Mouse (Mus musculus): ENCODE results near the gene Asic4. TPM values are rescaled to one million over a fixed set of nuclear protein-coding genes. Genes with fewer than 3 reads are reported as not detected.

Gene Asic4
- total and polyA plus RNA-seq, 3 experiments, result not detected

GRCm38 (mm10) chr1:75440661-75441060 lies 9.6 kb upstream of the Asic4 start:
- TF ChIP-seq EP300 (IDR thresholded peaks at IDR 0.05; ENCODE audit: insufficient read depth, low read depth, low read length), result no peak
- TF ChIP-seq CTCF (IDR thresholded peaks at IDR 0.05), result no peak
- no peak for TF ChIP-seq POLR2A (IDR thresholded peaks at IDR 0.05; ENCODE audit: insufficient read depth, low read depth, low read length)
- H3K27ac ChIP-seq, result no peak overlapping the region

GRCm38 (mm10) chr1:75441471-75441996 lies 8.7 kb upstream of the Asic4 start:
- H3K4me3 ChIP-seq, result no peak overlapping the region

More at GRCm38 (mm10) chr1:75440661-75441060, 9.6 kb upstream of the Asic4 start:
- no peak overlapping the region for H3K9ac ChIP-seq (ENCODE audit: low read depth, low read length)
- no peaks in the 10 kb centered on the region for H3K79me2 ChIP-seq (replicated peaks; ENCODE audit: control insufficient read depth, insufficient read depth, low read length)
- H3K36me3 ChIP-seq (ENCODE audit: control insufficient read depth, insufficient read depth, low read length), result no peaks in the 10 kb centered on the region
- intact Hi-C loops (cut with DNase I), result no loop called here
- peaks cover under 1% of the 10 kb centered on the region for H3K4me1 ChIP-seq (ENCODE audit: control insufficient read depth, insufficient read depth, low read length)
- H3K4me3 ChIP-seq, result no peak overlapping the region
- 95% methylated on average over 7 of the region's 7 CpGs for WGBS
- no peaks in the 10 kb centered on the region for H3K27me3 ChIP-seq (ENCODE audit: control insufficient read depth, insufficient read depth, low read length)
- DNase-seq, result no peak

GRCm38 (mm10) chr1:75442171-75442570 lies 8.1 kb upstream of the Asic4 start:
- no peak overlapping the region for H3K9ac ChIP-seq (ENCODE audit: low read depth, low read length)
- no peak overlapping the region for H3K27ac ChIP-seq
- H3K79me2 ChIP-seq (replicated peaks; ENCODE audit: control insufficient read depth, insufficient read depth, low read length), result no peaks in the 10 kb centered on the region
- intact Hi-C loops (cut with DNase I), result no loop called here
- TF ChIP-seq POLR2A (IDR thresholded peaks at IDR 0.05; ENCODE audit: insufficient read depth, low read depth, low read length) (no peak), CTCF (IDR thresholded peaks at IDR 0.05) (no peak), EP300 (IDR thresholded peaks at IDR 0.05; ENCODE audit: insufficient read depth, low read depth, low read length) (no peak)
- H3K4me1 ChIP-seq (ENCODE audit: control insufficient read depth, insufficient read depth, low read length), result no peaks in the 10 kb centered on the region
- peaks cover 2% of the 10 kb centered on the region; the same call in 1 of the 2 replicates for H3K27me3 ChIP-seq (ENCODE audit: control insufficient read depth, insufficient read depth, low read length)
- no peak overlapping the region for H3K4me3 ChIP-seq
- DNase-seq, result no peak
- no peaks in the 10 kb centered on the region for H3K36me3 ChIP-seq (ENCODE audit: control insufficient read depth, insufficient read depth, low read length)
- 87% methylated on average over 9 of the region's 9 CpGs for WGBS

More at GRCm38 (mm10) chr1:75441471-75441996, 8.7 kb upstream of the Asic4 start:
- intact Hi-C loops (cut with DNase I), result no loop called here
- H3K36me3 ChIP-seq (ENCODE audit: control insufficient read depth, insufficient read depth, low read length), result no peaks in the 10 kb centered on the region
- no peaks in the 10 kb centered on the region for H3K4me1 ChIP-seq (ENCODE audit: control insufficient read depth, insufficient read depth, low read length)
- H3K79me2 ChIP-seq (replicated peaks; ENCODE audit: control insufficient read depth, insufficient read depth, low read length), result no peaks in the 10 kb centered on the region
- no peak for DNase-seq
- TF ChIP-seq POLR2A (IDR thresholded peaks at IDR 0.05; ENCODE audit: insufficient read depth, low read depth, low read length) (no peak), CTCF (IDR thresholded peaks at IDR 0.05) (no peak), EP300 (IDR thresholded peaks at IDR 0.05; ENCODE audit: insufficient read depth, low read depth, low read length) (no peak)
- H3K27me3 ChIP-seq (ENCODE audit: control insufficient read depth, insufficient read depth, low read length), result no peaks in the 10 kb centered on the region
- H3K9ac ChIP-seq (ENCODE audit: low read depth, low read length), result no peak overlapping the region
- WGBS, result 90% methylated on average over 15 of the region's 15 CpGs
- no peak overlapping the region for H3K27ac ChIP-seq

- no peak overlapping the region for H3K9ac ChIP-seq (ENCODE audit: low read depth, low read length)
- H3K36me3 ChIP-seq (ENCODE audit: control insufficient read depth, insufficient read depth, low read length), result no peaks in the 10 kb centered on the region
- no peak overlapping the region for H3K4me3 ChIP-seq
- H3K27ac ChIP-seq, result no peak overlapping the region
- no peaks in the 10 kb centered on the region for H3K79me2 ChIP-seq (replicated peaks; ENCODE audit: control insufficient read depth, insufficient read depth, low read length)
- intact Hi-C loops (cut with DNase I), result no loop called here
- WGBS, result 77% methylated on average over 8 of the region's 8 CpGs
- no peak for TF ChIP-seq POLR2A (IDR thresholded peaks at IDR 0.05; ENCODE audit: insufficient read depth, low read depth, low read length)
- no peak for TF ChIP-seq CTCF (IDR thresholded peaks at IDR 0.05)
- no peak for TF ChIP-seq EP300 (IDR thresholded peaks at IDR 0.05; ENCODE audit: insufficient read depth, low read depth, low read length)
- no peak for DNase-seq
- peaks cover 2% of the 10 kb centered on the region; the same call in 1 of the 2 replicates for H3K27me3 ChIP-seq (ENCODE audit: control insufficient read depth, insufficient read depth, low read length)
- no peaks in the 10 kb centered on the region for H3K4me1 ChIP-seq (ENCODE audit: control insufficient read depth, insufficient read depth, low read length)
Observed at GRCm38 (mm10) chr1:75442811-75443210, 7.4 kb upstream of the Asic4 start.

- H3K27me3 ChIP-seq (ENCODE audit: control insufficient read depth, insufficient read depth, low read length), result peaks cover 2% of the 10 kb centered on the region; the same call in 1 of the 2 replicates
- no peak for DNase-seq
- H3K27ac ChIP-seq, result no peak overlapping the region
- WGBS, result 68% methylated on average over 13 of the region's 13 CpGs
- no peak overlapping the region for H3K4me3 ChIP-seq
- no peaks in the 10 kb centered on the region for H3K36me3 ChIP-seq (ENCODE audit: control insufficient read depth, insufficient read depth, low read length)
- no peak overlapping the region for H3K9ac ChIP-seq (ENCODE audit: low read depth, low read length)
- H3K4me1 ChIP-seq (ENCODE audit: control insufficient read depth, insufficient read depth, low read length), result no peaks in the 10 kb centered on the region
- no peaks in the 10 kb centered on the region for H3K79me2 ChIP-seq (replicated peaks; ENCODE audit: control insufficient read depth, insufficient read depth, low read length)
- no peak for TF ChIP-seq POLR2A (IDR thresholded peaks at IDR 0.05; ENCODE audit: insufficient read depth, low read depth, low read length)
- TF ChIP-seq CTCF (IDR thresholded peaks at IDR 0.05), result no peak
- no peak for TF ChIP-seq EP300 (IDR thresholded peaks at IDR 0.05; ENCODE audit: insufficient read depth, low read depth, low read length)
- intact Hi-C loops (cut with DNase I), result no loop called here
Observed at GRCm38 (mm10) chr1:75443247-75444024, 6.8 kb upstream of the Asic4 start.

- TF ChIP-seq CTCF (IDR thresholded peaks at IDR 0.05), result no peak
- no peak for TF ChIP-seq POLR2A (IDR thresholded peaks at IDR 0.05; ENCODE audit: insufficient read depth, low read depth, low read length)
- TF ChIP-seq EP300 (IDR thresholded peaks at IDR 0.05; ENCODE audit: insufficient read depth, low read depth, low read length), result no peak
- no peak overlapping the region for H3K4me3 ChIP-seq
- intact Hi-C loops (cut with DNase I), result no loop called here
- no peak overlapping the region for H3K9ac ChIP-seq (ENCODE audit: low read depth, low read length)
- 56% methylated on average over 3 of the region's 3 CpGs for WGBS
- peaks cover 5% of the 10 kb centered on the region; the same call in 1 of the 2 replicates for H3K27me3 ChIP-seq (ENCODE audit: control insufficient read depth, insufficient read depth, low read length)
- H3K36me3 ChIP-seq (ENCODE audit: control insufficient read depth, insufficient read depth, low read length), result no peaks in the 10 kb centered on the region
- no peaks in the 10 kb centered on the region for H3K79me2 ChIP-seq (replicated peaks; ENCODE audit: control insufficient read depth, insufficient read depth, low read length)
- H3K4me1 ChIP-seq (ENCODE audit: control insufficient read depth, insufficient read depth, low read length), result no peaks in the 10 kb centered on the region
- no peak for DNase-seq
- no peak overlapping the region for H3K27ac ChIP-seq
Observed at GRCm38 (mm10) chr1:75444208-75444607, 6.0 kb upstream of the Asic4 start.

Data from heart, adult 2 months (tissue).